Mouse (Mus musculus) ES-Bruce4 (cell line): ENCODE results near the gene Cdkn3. TPM values are rescaled to one million over a fixed set of nuclear protein-coding genes. Genes with fewer than 3 reads are reported as not detected.
A peak's percentile ranks its signal among the peaks of the same experiment; 100 is the strongest.

Source experiments
- H3K27ac ChIP-seq: 2 replicates; pipeline ENCODE4 v1.5.1; 2012; ENCODE audit warnings: low read length, inconsistent platforms; ENCODE audit not compliant: insufficient read depth
- H3K27me3 ChIP-seq: 2 replicates; pipeline ENCODE4 v1.6.1; 2012; ENCODE audit warnings: mild to moderate bottlenecking, low read length, inconsistent platforms; ENCODE audit not compliant: control insufficient read depth, poor library complexity, insufficient read depth, severe bottlenecking
- H3K36me3 ChIP-seq: 2 replicates; pipeline ENCODE4 v1.6.1; 2012; ENCODE audit warnings: inconsistent platforms, mild to moderate bottlenecking, low read length, moderate library complexity; ENCODE audit not compliant: control insufficient read depth, poor library complexity, insufficient read depth, severe bottlenecking
- H3K4me1 ChIP-seq: one replicate; pipeline ENCODE4 v1.8.1; 2011; ENCODE audit warnings: low read length; ENCODE audit not compliant: control insufficient read depth, insufficient read depth
- H3K4me3 ChIP-seq: 2 replicates; pipeline ENCODE4 v1.5.1; 2011; ENCODE audit warnings: low read depth, mild to moderate bottlenecking, low read length
- H3K9ac ChIP-seq: 2 replicates; pipeline ENCODE4 v1.6.1; 2012; ENCODE audit warnings: low read depth, mild to moderate bottlenecking, inconsistent platforms; ENCODE audit not compliant: poor library complexity, severe bottlenecking
- H3K9me3 ChIP-seq: replicated peaks from 2 replicates; pipeline ENCODE4 v1.6.1; 2012; ENCODE audit warnings: mild to moderate bottlenecking, low read length, inconsistent platforms; ENCODE audit not compliant: control insufficient read depth, poor library complexity, insufficient read depth, severe bottlenecking
- CTCF ChIP-seq: IDR thresholded peaks from one replicate; pipeline ENCODE4 v1.8.1; 2011; ENCODE audit warnings: low read depth, low read length
- EP300 ChIP-seq: IDR thresholded peaks from 2 replicates; pipeline ENCODE4 v1.6.1; 2011; ENCODE audit warnings: low read depth, low read length; ENCODE audit not compliant: insufficient read depth
- POLR2A ChIP-seq: IDR thresholded peaks from one replicate; pipeline ENCODE4 v1.8.1; 2011; ENCODE audit warnings: low read length; ENCODE audit not compliant: insufficient read depth
- polyA plus RNA-seq: library from polyadenylated mRNA; stranded (reverse); fragments of >200 nt; gene quantifications from 2 replicates; pipeline ENCODE4 v1.2.4, GENCODE M21; 2011; ENCODE audit warnings: low read depth; ENCODE audit not compliant: missing spikeins, insufficient read depth, insufficient read length

Gene Cdkn3
- polyA plus RNA-seq, 1 experiment, result 31.8 TPM

- TF ChIP-seq CTCF (no peak), POLR2A (no peak)
- H3K36me3 ChIP-seq, result no peaks in the 10 kb centered on the region
- no peak overlapping the region for H3K4me3 ChIP-seq
- no peaks in the 10 kb centered on the region for H3K4me1 ChIP-seq
- H3K27ac ChIP-seq, result no peak overlapping the region
- H3K9ac ChIP-seq, result no peak overlapping the region
- no peaks in the 10 kb centered on the region for H3K9me3 ChIP-seq
- H3K27me3 ChIP-seq, result no peaks in the 10 kb centered on the region
Measured at GRCm38 (mm10) chr14:46755851-46756250, 4.5 kb upstream of the Cdkn3 start.

DNA sequence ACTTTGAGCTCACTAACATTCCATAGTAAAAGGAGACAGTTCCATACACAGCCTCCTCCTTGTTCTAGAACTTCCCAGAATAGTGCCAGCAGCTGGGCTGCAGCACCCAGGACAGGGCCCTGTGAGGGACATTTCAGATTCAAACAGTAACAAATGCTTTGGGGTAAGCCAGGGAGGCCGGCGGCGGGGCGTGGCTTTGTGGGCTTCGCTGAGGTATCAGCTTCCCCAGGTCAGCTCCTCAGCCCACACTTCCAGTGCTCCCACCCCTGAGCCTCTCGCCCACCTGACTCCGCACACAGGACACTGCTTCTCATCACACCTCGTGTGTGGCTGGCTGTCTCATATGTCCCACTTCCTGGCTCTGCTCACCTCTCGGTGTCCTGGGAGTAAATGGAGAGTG, 2.6 kb upstream of the Cdkn3 start:
- Histone ChIP-seq H3K27ac (no peak overlapping the region), H3K4me3 (peak overlapping the region; percentile 64), H3K4me1 (no peaks in the 10 kb centered on the region), H3K36me3 (no peaks in the 10 kb centered on the region), H3K27me3 (no peaks in the 10 kb centered on the region), H3K9me3 (no peaks in the 10 kb centered on the region), H3K9ac (0 out of 2 replicates have a peak overlapping the region, but pooled peaks have one; percentile 2)
- TF ChIP-seq EP300 (no peak), CTCF (no peak), POLR2A (no peak)

DNA sequence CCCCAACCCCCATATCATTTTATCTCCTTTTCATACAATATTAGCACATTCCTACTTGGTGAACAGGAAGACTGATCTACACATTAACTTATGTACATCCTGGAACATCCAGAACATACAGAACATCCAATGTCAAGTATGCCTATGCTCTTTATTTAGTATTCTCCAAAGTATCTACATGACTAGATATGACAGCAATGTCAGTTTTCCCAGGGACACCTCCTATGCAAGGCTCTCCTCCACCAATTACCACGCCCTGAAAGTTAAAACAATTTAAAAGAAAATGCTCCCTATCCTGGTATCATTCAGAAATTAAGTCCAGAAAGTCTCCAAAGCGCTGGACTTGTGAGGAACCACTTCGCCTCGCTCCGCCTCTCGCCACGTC, 379 bp upstream of the Cdkn3 start:
- no peaks in the 10 kb centered on the region for H3K9me3 ChIP-seq
- no peak overlapping the region for H3K9ac ChIP-seq
- H3K27ac ChIP-seq, result no peak overlapping the region
- no peak for TF ChIP-seq CTCF
- no peak for TF ChIP-seq POLR2A
- no peak for TF ChIP-seq EP300
- H3K36me3 ChIP-seq, result no peaks in the 10 kb centered on the region
- H3K4me3 ChIP-seq, result no peak overlapping the region
- H3K27me3 ChIP-seq, result no peaks in the 10 kb centered on the region
- H3K4me1 ChIP-seq, result no peaks in the 10 kb centered on the region

DNA sequence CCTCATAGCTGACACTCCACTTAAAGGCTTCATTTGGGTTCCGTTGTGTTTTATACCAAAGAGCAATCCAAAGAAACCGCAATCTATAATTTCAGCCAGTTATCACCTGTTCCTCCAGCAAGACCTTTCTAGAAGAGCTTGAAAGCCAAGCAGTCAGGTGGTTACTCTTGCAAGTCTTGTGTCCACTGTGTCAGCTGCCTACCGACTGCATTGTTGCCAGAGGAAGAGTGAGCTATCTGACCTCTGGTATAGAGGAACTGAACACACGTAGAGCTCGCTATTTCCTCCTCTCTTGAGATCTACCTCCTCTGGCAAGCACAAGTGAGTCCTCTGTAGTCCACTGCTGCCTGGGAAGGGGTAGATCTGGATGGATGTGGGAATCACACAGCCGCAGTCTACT, 845 bp downstream of the Cdkn3 start:
- H3K4me3 ChIP-seq, result peak overlapping the region; percentile 35
- no peak for TF ChIP-seq POLR2A
- no peak for TF ChIP-seq EP300
- no peak for TF ChIP-seq CTCF
- no peaks in the 10 kb centered on the region for H3K36me3 ChIP-seq
- H3K9ac ChIP-seq, result peak overlapping the region; percentile 78
- H3K27me3 ChIP-seq, result no peaks in the 10 kb centered on the region
- H3K27ac ChIP-seq, result no peak overlapping the region
- H3K4me1 ChIP-seq, result no peaks in the 10 kb centered on the region
- H3K9me3 ChIP-seq, result no peaks in the 10 kb centered on the region

GRCm38 (mm10) chr14:46767116-46767515, 6.8 kb downstream of the Cdkn3 start:
- Histone ChIP-seq H3K4me1 (no peaks in the 10 kb centered on the region), H3K27ac (no peak overlapping the region), H3K36me3 (peaks cover 10% of the 10 kb centered on the region), H3K27me3 (no peaks in the 10 kb centered on the region), H3K9me3 (no peaks in the 10 kb centered on the region), H3K4me3 (no peak overlapping the region), H3K9ac (no peak overlapping the region)
- no peak for TF ChIP-seq EP300
- no peak for TF ChIP-seq POLR2A
- no peak for TF ChIP-seq CTCF

GRCm38 (mm10) chr14:46770036-46770435, 9.7 kb downstream of the Cdkn3 start:
- Histone ChIP-seq H3K36me3 (peaks cover 13% of the 10 kb centered on the region), H3K9ac (no peak overlapping the region), H3K4me3 (no peak overlapping the region), H3K27me3 (no peaks in the 10 kb centered on the region), H3K4me1 (no peaks in the 10 kb centered on the region), H3K27ac (no peak overlapping the region), H3K9me3 (no peaks in the 10 kb centered on the region)
- no peak for TF ChIP-seq CTCF
- TF ChIP-seq POLR2A, result no peak
- no peak for TF ChIP-seq EP300
